8 mouse cellular contexts compared by ENCODE assay signal in genomic region chr4:40852861-40853564, GRCm38 (mm10). TPM values are rescaled to one million over a fixed set of nuclear protein-coding genes. Genes with fewer than 3 reads are reported as not detected.
DNase-seq lines count a peak whose midpoint lies in the region; ATAC-seq and TF ChIP-seq lines count a peak whose summit lies in the region.

No protein-coding gene starts in this region.

- 0 out of 2 replicates have a peak overlapping the region, but pooled peaks have one; percentile 15 for H3K27ac ChIP-seq in cerebellum, adult 2 months (ENCODE audit: insufficient read depth, low read length)
- peak overlapping the region; percentile 94 for H3K27ac ChIP-seq in embryonic facial prominence, embryonic 14.5 days (replicated peaks; ENCODE audit: low read depth, low read length)
- H3K27ac ChIP-seq in hindbrain, embryonic 16.5 days (ENCODE audit: low read depth, low read length) = peak overlapping the region; percentile 83
- H3K27ac ChIP-seq in midbrain, embryonic 10.5 days (replicated peaks) = peak overlapping the region; percentile 94

- H3K4me2 ChIP-seq in embryonic facial prominence, embryonic 14.5 days (ENCODE audit: low read depth, low read length) = peak overlapping the region; percentile 86
- peak overlapping the region; percentile 82 for H3K4me2 ChIP-seq in hindbrain, embryonic 16.5 days (ENCODE audit: low read length)

- H3K36me3 ChIP-seq in embryonic facial prominence, embryonic 14.5 days (ENCODE audit: control insufficient read depth, insufficient read depth, low read length) = no peaks in the 10 kb centered on the region
- no peaks in the 10 kb centered on the region for H3K36me3 ChIP-seq in hindbrain, embryonic 16.5 days (ENCODE audit: control insufficient read depth, insufficient read depth, low read length)
- no peaks in the 10 kb centered on the region for H3K36me3 ChIP-seq in midbrain, embryonic 10.5 days

- H3K9ac ChIP-seq in embryonic facial prominence, embryonic 14.5 days (ENCODE audit: low read depth, low read length) = peak overlapping the region; percentile 89
- H3K9ac ChIP-seq in hindbrain, embryonic 16.5 days (ENCODE audit: low read depth, low read length) = peak overlapping the region; percentile 92

- DNase-seq in cerebellum, adult 2 months = peak in 1 of 2 experiments; percentile 18
- no peak for DNase-seq in cerebellum, postnatal 4 days (ENCODE audit: low spot score in 2 of 2)
- peak; percentile 56 for DNase-seq in 416B (ENCODE audit: low read depth)
- no peak for DNase-seq in embryonic facial prominence, embryonic 14.5 days (ENCODE audit: low spot score)
- no peak for DNase-seq in midbrain, embryonic 10.5 days (ENCODE audit: low spot score)
- peak; percentile 53 for DNase-seq in thymus, postnatal 0 days (ENCODE audit: low spot score)
- DNase-seq in urinary bladder, postnatal 25 days (ENCODE audit: low spot score) = no peak

- no peak for TF ChIP-seq CTCF in cerebellum, adult 2 months (IDR thresholded peaks at IDR 0.05; ENCODE audit: borderline replicate concordance, insufficient read depth, low read depth, low read length)

- no peaks in the 10 kb centered on the region for H3K27me3 ChIP-seq in cerebellum, adult 2 months (ENCODE audit: control insufficient read depth, insufficient read depth, low read length)
- no peaks in the 10 kb centered on the region for H3K27me3 ChIP-seq in embryonic facial prominence, embryonic 14.5 days (replicated peaks; ENCODE audit: control insufficient read depth, insufficient read depth, low read length)
- no peaks in the 10 kb centered on the region for H3K27me3 ChIP-seq in hindbrain, embryonic 16.5 days (replicated peaks; ENCODE audit: control insufficient read depth, insufficient read depth, low read length)
- peaks cover 4% of the 10 kb centered on the region; the same call in 1 of the 2 replicates for H3K27me3 ChIP-seq in midbrain, embryonic 10.5 days (ENCODE audit: low read depth, poor library complexity, severe bottlenecking)

- 10% methylated on average over 20 of the region's 20 CpGs for WGBS in cerebellum, adult 2 months
- WGBS in embryonic facial prominence, embryonic 14.5 days = 1% methylated on average over 15 of the region's 20 CpGs
- WGBS in hindbrain, embryonic 16.5 days = 2% methylated on average over 20 of the region's 20 CpGs
- under 1% methylated on average over 20 of the region's 20 CpGs for WGBS in midbrain, embryonic 10.5 days

- H3K4me3 ChIP-seq in cerebellum, adult 2 months (replicated peaks; ENCODE audit: insufficient read depth, low read depth, low read length) = peak overlapping the region; percentile 67
- H3K4me3 ChIP-seq in embryonic facial prominence, embryonic 14.5 days (ENCODE audit: low read depth, low read length) = peak overlapping the region; percentile 90
- peak overlapping the region; percentile 88 for H3K4me3 ChIP-seq in hindbrain, embryonic 16.5 days (ENCODE audit: low read length)
- H3K4me3 ChIP-seq in midbrain, embryonic 10.5 days = peak overlapping the region; percentile 77

- peaks cover 3% of the 10 kb centered on the region; the same call in 1 of the 2 replicates for H3K4me1 ChIP-seq in cerebellum, adult 2 months (ENCODE audit: control insufficient read depth, insufficient read depth, low read length)
- peaks cover 29% of the 10 kb centered on the region for H3K4me1 ChIP-seq in embryonic facial prominence, embryonic 14.5 days (ENCODE audit: control insufficient read depth, insufficient read depth, low read length)
- H3K4me1 ChIP-seq in hindbrain, embryonic 16.5 days (ENCODE audit: control insufficient read depth, insufficient read depth, low read depth, low read length) = peaks cover 28% of the 10 kb centered on the region
- peaks cover 39% of the 10 kb centered on the region for H3K4me1 ChIP-seq in midbrain, embryonic 10.5 days

- no peak for TF ChIP-seq POLR2A in cerebellum, adult 2 months (IDR thresholded peaks at IDR 0.05; ENCODE audit: borderline replicate concordance, insufficient read depth, low read length)

- H3K9me3 ChIP-seq in embryonic facial prominence, embryonic 14.5 days (ENCODE audit: control insufficient read depth, low read length) = no peaks in the 10 kb centered on the region
- no peaks in the 10 kb centered on the region for H3K9me3 ChIP-seq in hindbrain, embryonic 16.5 days (ENCODE audit: control insufficient read depth, low read length)
- no peaks in the 10 kb centered on the region for H3K9me3 ChIP-seq in midbrain, embryonic 10.5 days (replicated peaks)

- ATAC-seq in embryonic facial prominence, embryonic 14.5 days (ENCODE audit: low read depth) = no peak; the same call in 1 of the 2 replicates
- no peak for ATAC-seq in hindbrain, embryonic 16.5 days

RNA-seq across cellular contexts. Expression of gene B4galt1, which starts 0.8 kb away (rescaled TPM):
- 3.2 and 3.5 TPM in 2 replicates for polyA plus RNA-seq in cerebellum, adult 2 months (2012; rRNA removed)
- polyA plus RNA-seq in embryonic facial prominence, embryonic 14.5 days (2014; fragmentation: Nextera tagmentation; extraction: Ambion mirVana) = 66.8 and 68.3 TPM in 2 replicates
- 6.6 and 9.3 TPM in 2 replicates for polyA plus RNA-seq in hindbrain, embryonic 16.5 days (2015; fragmentation: Nextera tagmentation; extraction: Ambion mirVana)
- 18.3 and 18.4 TPM in 2 replicates for polyA plus RNA-seq in midbrain, embryonic 10.5 days (2016; fragmentation: Nextera tagmentation; extraction: Ambion mirVana)
- polyA plus RNA-seq in thymus, postnatal 0 days (2015; fragmentation: Nextera tagmentation; extraction: Ambion mirVana) = 29.6 and 32.0 TPM in 2 replicates

Comparison
In these comparisons a context has a peak if more than half of its experiments do, and no peak if none do; other contexts are left out.
1. DNase-seq: peak in 416B (single experiment) and thymus, postnatal 0 days (single experiment); none in cerebellum, postnatal 4 days (0 of 2), embryonic facial prominence, embryonic 14.5 days (single experiment), midbrain, embryonic 10.5 days (single experiment) and urinary bladder, postnatal 25 days (single experiment).
2. H3K27ac ChIP-seq: peak in every context shown above with its lines; median percentile 94 in embryonic facial prominence, embryonic 14.5 days; 94 in midbrain, embryonic 10.5 days; 83 in hindbrain, embryonic 16.5 days; 15 in cerebellum, adult 2 months.
3. Peak in every context shown above with its lines, with median percentiles within 50 percentile points of each other: H3K4me3 ChIP-seq.